Mouse (Mus musculus): Measurements from ENCODE around the gene Spop. TPM values are rescaled to one million over a fixed set of nuclear protein-coding genes. Genes with fewer than 3 reads are reported as not detected.

Gene Spop
- polyA plus RNA-seq, 1 experiment from 2014 or later, result 244 TPM

DNA sequence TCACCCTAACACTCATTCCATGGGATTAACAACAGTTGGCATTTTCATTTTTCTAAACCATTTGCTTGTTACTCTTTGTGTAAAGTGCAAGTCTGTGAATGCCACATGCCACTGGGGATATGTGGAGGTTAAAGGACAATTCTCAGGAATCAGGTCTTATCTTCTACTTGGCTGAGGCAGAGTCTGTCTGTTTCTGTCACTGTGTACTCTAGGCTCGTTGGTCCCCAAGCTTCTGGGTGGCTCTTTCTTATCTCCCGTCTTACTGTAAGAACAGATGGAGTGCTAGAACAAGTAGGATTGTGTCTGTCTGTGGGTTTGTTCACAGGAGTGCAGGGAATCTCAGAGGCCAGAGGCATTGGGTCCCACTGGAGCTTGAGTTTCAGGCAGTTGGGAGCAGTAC, 17.5 kb downstream of the Spop start:
- Histone ChIP-seq H3K36me3 (ENCODE audit: control insufficient read depth, insufficient read depth, low read length) (no peaks in the 10 kb centered on the region), H3K27ac (ENCODE audit: low read length) (no peak overlapping the region), H3K9me3 (replicated peaks; ENCODE audit: control insufficient read depth, low read length, poor library complexity, severe bottlenecking) (no peaks in the 10 kb centered on the region), H3K4me2 (ENCODE audit: low read length) (no peak overlapping the region), H3K27me3 (ENCODE audit: control insufficient read depth, insufficient read depth, low read depth, low read length) (no peaks in the 10 kb centered on the region), H3K4me3 (ENCODE audit: low read depth, low read length) (no peak overlapping the region), H3K9ac (ENCODE audit: low read depth, low read length) (no peak overlapping the region), H3K4me1 (ENCODE audit: control insufficient read depth, insufficient read depth, low read length) (no peaks in the 10 kb centered on the region)
- no peak for ATAC-seq
- 91% methylated on average over 2 of the region's 2 CpGs for WGBS

- Histone ChIP-seq H3K9ac (ENCODE audit: low read depth, low read length) (no peak overlapping the region), H3K27me3 (ENCODE audit: control insufficient read depth, insufficient read depth, low read depth, low read length) (no peaks in the 10 kb centered on the region)
- 93% methylated on average over 2 of the region's 2 CpGs for WGBS
These were observed 18.3 kb downstream of the Spop start for GRCm38 (mm10) chr11:95432194-95432593.

DNA sequence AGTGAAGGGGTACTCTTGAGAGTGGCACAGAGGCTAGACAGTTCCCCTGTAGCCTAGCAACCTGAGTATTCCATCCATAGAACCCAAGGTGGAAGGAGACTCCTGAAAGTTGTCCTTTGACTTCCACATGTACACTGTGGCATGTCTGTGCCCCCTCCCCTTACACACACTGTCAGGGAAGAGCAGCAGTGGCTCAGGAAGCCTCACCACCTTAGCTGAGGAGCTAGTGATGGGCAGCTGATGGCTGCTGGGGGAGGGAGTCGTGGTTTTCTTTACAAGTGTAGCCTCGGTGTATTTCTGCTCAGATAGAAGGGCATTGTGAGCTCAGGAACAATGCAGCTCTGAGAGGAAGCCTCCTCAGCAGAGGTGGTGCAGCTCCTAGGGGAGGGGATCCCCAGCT, 31.5 kb downstream of the Spop start:
- H3K36me3 ChIP-seq (ENCODE audit: control insufficient read depth, insufficient read depth, low read length), result no peaks in the 10 kb centered on the region
- H3K4me1 ChIP-seq (ENCODE audit: control insufficient read depth, insufficient read depth, low read length), result peaks cover 9% of the 10 kb centered on the region
- no peak overlapping the region for H3K4me3 ChIP-seq (ENCODE audit: low read depth, low read length)
- no peak overlapping the region for H3K9ac ChIP-seq (ENCODE audit: low read depth, low read length)
- no peak overlapping the region; the same call in 1 of the 2 replicates for H3K27ac ChIP-seq (ENCODE audit: low read length)
- WGBS, result 0% methylated on average over 2 of the region's 2 CpGs
- H3K9me3 ChIP-seq (replicated peaks; ENCODE audit: control insufficient read depth, low read length, poor library complexity, severe bottlenecking), result no peaks in the 10 kb centered on the region
- no peak for ATAC-seq
- H3K4me2 ChIP-seq (ENCODE audit: low read length), result no peak overlapping the region
- no peaks in the 10 kb centered on the region for H3K27me3 ChIP-seq (ENCODE audit: control insufficient read depth, insufficient read depth, low read depth, low read length)

More at GRCm38 (mm10) chr11:95432194-95432593, 18.3 kb downstream of the Spop start:
- no peak for ATAC-seq
- H3K9me3 ChIP-seq (replicated peaks; ENCODE audit: control insufficient read depth, low read length, poor library complexity, severe bottlenecking), result no peaks in the 10 kb centered on the region
- H3K4me1 ChIP-seq (ENCODE audit: control insufficient read depth, insufficient read depth, low read length), result no peaks in the 10 kb centered on the region
- H3K27ac ChIP-seq (ENCODE audit: low read length), result no peak overlapping the region
- H3K4me2 ChIP-seq (ENCODE audit: low read length), result no peak overlapping the region
- H3K4me3 ChIP-seq (ENCODE audit: low read depth, low read length), result no peak overlapping the region
- no peaks in the 10 kb centered on the region for H3K36me3 ChIP-seq (ENCODE audit: control insufficient read depth, insufficient read depth, low read length)

GRCm38 (mm10) chr11:95446580-95447305, 32.9 kb downstream of the Spop start:
- Histone ChIP-seq H3K36me3 (ENCODE audit: control insufficient read depth, insufficient read depth, low read length) (0 out of 2 replicates have a peak, but pooled peaks cover 2% of the 10 kb centered on the region), H3K27me3 (ENCODE audit: control insufficient read depth, insufficient read depth, low read depth, low read length) (no peaks in the 10 kb centered on the region), H3K4me1 (ENCODE audit: control insufficient read depth, insufficient read depth, low read length) (peaks cover 9% of the 10 kb centered on the region), H3K4me3 (ENCODE audit: low read depth, low read length) (no peak overlapping the region), H3K9me3 (replicated peaks; ENCODE audit: control insufficient read depth, low read length, poor library complexity, severe bottlenecking) (no peaks in the 10 kb centered on the region), H3K4me2 (ENCODE audit: low read length) (no peak overlapping the region), H3K27ac (ENCODE audit: low read length) (no peak overlapping the region), H3K9ac (ENCODE audit: low read depth, low read length) (no peak overlapping the region)
- WGBS, result 93% methylated on average over 6 of the region's 6 CpGs
- ATAC-seq, result no peak

DNA sequence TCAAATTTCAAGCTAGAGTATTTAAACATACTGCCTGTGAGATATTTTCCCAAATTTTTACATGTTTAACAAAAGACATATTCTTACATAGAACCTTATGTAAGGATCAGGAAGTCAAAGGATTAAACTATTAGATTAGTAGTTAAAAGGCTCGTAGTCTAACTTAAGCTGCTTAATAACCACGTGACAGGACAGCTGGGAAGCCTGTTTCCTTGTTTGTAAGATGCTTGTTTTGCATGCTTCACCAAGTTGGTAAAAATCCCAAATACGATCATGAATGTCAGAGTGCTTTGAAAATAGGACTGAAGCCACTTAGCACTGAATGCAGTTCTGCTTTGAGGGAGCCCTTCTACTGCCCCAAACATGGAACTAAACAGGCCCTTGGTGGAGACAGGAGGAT, 34.5 kb downstream of the Spop start:
- H3K4me1 ChIP-seq (ENCODE audit: control insufficient read depth, insufficient read depth, low read length), result peaks cover 9% of the 10 kb centered on the region
- no peak for ATAC-seq
- no peak overlapping the region for H3K4me2 ChIP-seq (ENCODE audit: low read length)
- no peak overlapping the region for H3K4me3 ChIP-seq (ENCODE audit: low read depth, low read length)
- H3K9ac ChIP-seq (ENCODE audit: low read depth, low read length), result no peak overlapping the region
- H3K9me3 ChIP-seq (replicated peaks; ENCODE audit: control insufficient read depth, low read length, poor library complexity, severe bottlenecking), result no peaks in the 10 kb centered on the region
- H3K27me3 ChIP-seq (ENCODE audit: control insufficient read depth, insufficient read depth, low read depth, low read length), result no peaks in the 10 kb centered on the region
- 19% methylated on average over 3 of the region's 3 CpGs for WGBS
- no peak overlapping the region for H3K27ac ChIP-seq (ENCODE audit: low read length)
- 0 out of 2 replicates have a peak, but pooled peaks cover 2% of the 10 kb centered on the region for H3K36me3 ChIP-seq (ENCODE audit: control insufficient read depth, insufficient read depth, low read length)

- H3K4me2 ChIP-seq (ENCODE audit: low read length), result no peak overlapping the region
- no peak overlapping the region for H3K27ac ChIP-seq (ENCODE audit: low read length)
- H3K4me1 ChIP-seq (ENCODE audit: control insufficient read depth, insufficient read depth, low read length), result no peaks in the 10 kb centered on the region
- H3K4me3 ChIP-seq (ENCODE audit: low read depth, low read length), result no peak overlapping the region
- no peak for ATAC-seq
- H3K27me3 ChIP-seq (ENCODE audit: control insufficient read depth, insufficient read depth, low read depth, low read length), result no peaks in the 10 kb centered on the region
- H3K36me3 ChIP-seq (ENCODE audit: control insufficient read depth, insufficient read depth, low read length), result 0 out of 2 replicates have a peak, but pooled peaks cover 2% of the 10 kb centered on the region
- whole genome bisulfite sequencing, result 70% methylated on average over 8 of the region's 8 CpGs
- no peak overlapping the region for H3K9ac ChIP-seq (ENCODE audit: low read depth, low read length)
- H3K9me3 ChIP-seq (replicated peaks; ENCODE audit: control insufficient read depth, low read length, poor library complexity, severe bottlenecking), result no peaks in the 10 kb centered on the region
These were observed 41.5 kb downstream of the Spop start for GRCm38 (mm10) chr11:95455331-95455730.

GRCm38 (mm10) chr11:95460872-95461271, 47.0 kb downstream of the Spop start:
- no peak overlapping the region for H3K9ac ChIP-seq (ENCODE audit: low read depth, low read length)
- ATAC-seq, result no peak
- H3K4me3 ChIP-seq (ENCODE audit: low read depth, low read length), result no peak overlapping the region
- no peak overlapping the region for H3K4me2 ChIP-seq (ENCODE audit: low read length)
- no peaks in the 10 kb centered on the region for H3K27me3 ChIP-seq (ENCODE audit: control insufficient read depth, insufficient read depth, low read depth, low read length)
- H3K4me1 ChIP-seq (ENCODE audit: control insufficient read depth, insufficient read depth, low read length), result no peaks in the 10 kb centered on the region
- 89% methylated on average over 2 of the region's 2 CpGs for WGBS
- H3K27ac ChIP-seq (ENCODE audit: low read length), result no peak overlapping the region
- no peaks in the 10 kb centered on the region for H3K36me3 ChIP-seq (ENCODE audit: control insufficient read depth, insufficient read depth, low read length)
- H3K9me3 ChIP-seq (replicated peaks; ENCODE audit: control insufficient read depth, low read length, poor library complexity, severe bottlenecking), result no peaks in the 10 kb centered on the region

- Histone ChIP-seq H3K36me3 (ENCODE audit: control insufficient read depth, insufficient read depth, low read length) (no peaks in the 10 kb centered on the region), H3K27me3 (ENCODE audit: control insufficient read depth, insufficient read depth, low read depth, low read length) (no peaks in the 10 kb centered on the region), H3K9ac (ENCODE audit: low read depth, low read length) (no peak overlapping the region), H3K4me1 (ENCODE audit: control insufficient read depth, insufficient read depth, low read length) (no peaks in the 10 kb centered on the region), H3K27ac (ENCODE audit: low read length) (no peak overlapping the region), H3K9me3 (replicated peaks; ENCODE audit: control insufficient read depth, low read length, poor library complexity, severe bottlenecking) (no peaks in the 10 kb centered on the region), H3K4me3 (ENCODE audit: low read depth, low read length) (no peak overlapping the region), H3K4me2 (ENCODE audit: low read length) (no peak overlapping the region)
- ATAC-seq, result no peak
- 96% methylated on average over 3 of the region's 3 CpGs for WGBS
These were observed 48.3 kb downstream of the Spop start for GRCm38 (mm10) chr11:95462168-95462567.

DNA sequence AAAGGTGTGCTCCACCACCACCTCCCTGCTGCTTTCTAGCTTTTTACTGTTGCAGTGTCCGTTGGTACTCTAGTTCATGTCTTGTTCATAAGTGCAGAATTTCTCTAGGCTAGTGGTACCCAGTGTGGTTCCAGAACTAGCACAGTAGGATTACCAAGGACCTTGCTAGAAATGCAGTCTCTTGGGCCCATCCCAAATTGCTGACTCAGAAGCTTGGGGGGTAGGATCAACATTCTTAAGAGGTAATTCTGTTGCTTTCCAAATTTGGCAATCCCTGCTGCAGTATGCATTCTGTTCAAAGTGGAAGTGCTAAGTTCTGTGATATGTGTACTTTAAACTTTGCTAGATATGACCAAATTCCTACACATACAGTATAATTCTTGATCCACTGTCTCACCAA, 53.9 kb downstream of the Spop start:
- Histone ChIP-seq H3K36me3 (ENCODE audit: control insufficient read depth, insufficient read depth, low read length) (peaks cover 6% of the 10 kb centered on the region), H3K4me1 (ENCODE audit: control insufficient read depth, insufficient read depth, low read length) (no peaks in the 10 kb centered on the region), H3K9ac (ENCODE audit: low read depth, low read length) (no peak overlapping the region), H3K27ac (ENCODE audit: low read length) (no peak overlapping the region), H3K4me3 (ENCODE audit: low read depth, low read length) (no peak overlapping the region), H3K4me2 (ENCODE audit: low read length) (no peak overlapping the region), H3K9me3 (replicated peaks; ENCODE audit: control insufficient read depth, low read length, poor library complexity, severe bottlenecking) (no peaks in the 10 kb centered on the region), H3K27me3 (ENCODE audit: control insufficient read depth, insufficient read depth, low read depth, low read length) (no peaks in the 10 kb centered on the region)
- no peak for ATAC-seq
- WGBS, result 91% methylated on average over 1 of the region's 1 CpGs
